Mouse (Mus musculus): ENCODE data around the gene Cdan1.

The Cdan1 gene

DNA sequence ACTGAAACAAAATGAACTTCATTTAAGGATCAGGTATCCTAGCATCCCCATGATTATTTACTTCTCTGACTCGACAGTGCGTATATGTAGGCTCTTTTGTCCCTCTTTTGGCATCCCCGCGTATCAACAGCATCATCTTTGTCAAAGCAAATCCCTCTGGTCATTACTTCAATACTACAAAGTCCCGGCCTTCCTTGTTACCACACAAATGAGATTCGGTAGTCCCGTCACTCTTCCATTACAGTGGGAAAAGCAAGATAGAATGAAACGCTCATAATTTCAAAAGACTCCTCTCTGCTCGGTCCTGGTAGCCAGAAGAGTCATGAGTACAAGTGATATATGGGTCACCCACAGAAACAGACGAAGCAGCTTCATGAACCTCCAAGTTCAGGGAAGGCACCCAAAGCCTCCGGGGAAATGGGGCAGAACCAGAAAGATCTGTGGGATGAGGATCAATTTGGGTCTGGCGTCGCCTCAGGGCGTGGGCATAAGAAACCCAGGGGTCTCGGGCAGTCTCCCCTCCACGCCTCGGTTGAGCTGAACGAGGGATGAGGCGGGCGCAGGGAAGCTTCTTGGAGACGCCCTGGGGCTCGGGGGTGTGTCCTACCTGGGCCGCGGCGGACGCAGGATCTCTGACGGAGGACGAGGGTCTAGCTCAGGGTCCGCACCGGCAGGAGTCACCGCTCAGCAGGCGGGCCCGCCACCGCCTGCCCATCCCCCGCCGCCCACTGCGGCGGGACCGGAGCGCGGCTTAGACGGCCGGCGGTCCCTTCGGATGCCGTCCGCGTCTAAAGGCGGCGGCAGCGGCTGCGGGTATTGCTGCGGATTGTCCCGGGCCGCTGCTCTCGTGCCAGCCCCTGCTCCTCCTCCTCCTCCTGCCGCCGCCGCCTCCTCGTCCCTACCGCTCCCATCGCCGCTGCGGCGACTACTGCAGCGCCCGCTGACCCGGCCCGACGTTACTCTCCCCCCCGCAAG lies at the start of gene Cdan1:
TSS of gene Cdan1 (minus strand) at position 680 of the 975 bp plus-strand sequence.
- no peak for DNase-seq (ENCODE audit: low read depth, low spot score)

DNA sequence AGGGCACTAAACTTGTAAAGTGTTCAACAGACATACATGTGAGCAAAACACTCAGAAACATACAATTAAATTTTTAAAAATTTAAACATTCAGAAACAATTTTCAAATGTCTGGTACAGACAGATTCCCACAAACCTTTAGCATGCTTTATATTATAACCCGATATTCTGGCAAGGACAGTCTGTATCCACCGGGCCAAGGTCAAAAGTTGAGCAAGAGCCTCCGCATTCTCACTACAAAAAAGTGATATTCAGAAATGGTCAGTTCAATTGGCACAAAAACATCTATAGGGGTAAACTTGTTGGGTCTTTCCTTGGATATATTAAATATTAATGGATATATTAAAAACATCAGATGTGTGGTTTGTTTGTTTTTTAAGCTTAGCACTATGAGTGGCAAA lies 46.4 kb upstream of the Cdan1 start:
- no peak for DNase-seq (ENCODE audit: low read depth, low spot score)

DNA sequence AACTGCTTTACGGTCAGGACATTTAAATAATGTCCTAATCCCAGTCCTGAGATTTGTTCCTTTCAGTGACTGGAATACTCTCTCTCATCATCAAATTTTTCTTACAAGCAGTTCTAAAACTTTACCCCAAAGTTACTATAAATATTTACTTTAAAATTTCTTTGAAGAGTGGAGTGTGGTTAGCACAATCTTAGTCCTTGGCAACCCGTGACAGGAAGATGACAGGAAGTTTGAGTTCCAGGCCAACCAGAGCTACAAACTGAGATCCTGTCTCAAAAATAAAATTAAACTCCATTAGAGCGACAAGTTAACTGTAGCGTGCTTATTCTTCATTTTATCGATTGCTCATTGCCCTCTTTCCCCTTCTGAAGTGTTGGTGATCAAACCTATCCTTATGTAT lies 37.7 kb upstream of the Cdan1 start:
- no peak for DNase-seq (ENCODE audit: low read depth, low spot score)

DNA sequence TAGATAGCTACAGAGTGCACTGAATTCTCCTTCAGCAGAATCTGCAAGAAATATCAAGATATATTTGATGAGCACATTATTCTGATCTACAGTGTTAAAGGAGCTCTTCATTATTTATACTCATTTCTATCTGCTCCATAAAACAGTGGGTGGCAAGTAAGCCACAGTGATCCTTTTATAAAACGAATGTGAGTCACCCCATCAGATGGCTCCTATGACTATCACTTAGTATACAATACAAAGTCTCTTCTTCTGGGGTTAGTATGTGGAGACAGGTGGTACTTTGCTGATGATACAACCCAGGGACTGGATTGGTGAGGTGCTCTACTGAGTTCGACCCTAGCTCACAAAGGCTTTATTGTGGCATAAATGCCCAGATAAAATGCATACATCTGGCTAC lies 23.3 kb upstream of the Cdan1 start:
- DNase-seq (ENCODE audit: low read depth, low spot score): no peak

DNA sequence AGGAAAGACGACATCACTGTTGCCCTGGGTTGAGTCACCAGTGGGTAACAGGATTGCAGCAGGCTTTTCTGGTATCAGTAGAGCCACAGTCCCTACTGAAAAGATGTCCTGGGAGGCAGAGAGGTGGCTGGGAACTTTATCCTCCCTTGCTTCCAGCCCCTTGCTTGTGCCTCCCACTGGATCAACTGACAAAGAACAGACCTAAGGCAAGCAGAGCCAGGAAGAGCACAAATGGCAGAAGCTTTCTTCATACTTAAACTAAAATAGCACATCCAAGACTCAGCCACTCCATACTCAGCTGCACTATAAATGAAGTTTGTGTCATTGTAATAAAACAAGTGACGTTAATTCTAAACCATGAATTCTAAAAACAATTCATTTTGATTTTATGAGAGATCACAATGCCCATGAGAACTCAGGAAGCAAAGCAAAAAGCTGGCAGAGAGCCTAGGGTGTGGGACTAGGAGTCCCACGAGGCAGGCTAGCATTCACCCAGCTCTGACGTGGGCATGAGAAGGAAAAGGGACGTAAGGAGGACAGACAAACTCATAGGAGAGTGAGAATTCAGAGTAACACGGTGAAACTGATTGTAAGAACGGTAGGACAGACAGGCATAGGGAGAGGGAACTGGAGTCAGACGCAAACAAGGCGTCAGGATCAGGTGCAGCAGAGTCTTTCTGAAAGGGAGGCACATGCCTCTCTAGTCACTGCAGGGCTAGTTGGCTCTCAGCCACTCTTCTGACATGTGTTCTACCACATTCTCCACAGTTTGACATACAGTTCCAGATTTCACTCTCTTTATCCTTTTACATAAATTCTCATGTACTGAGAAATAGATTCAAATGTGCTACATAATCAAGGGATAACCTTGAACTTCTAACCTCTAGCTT lies 21.8 kb upstream of the Cdan1 start:
- no peak for DNase-seq (ENCODE audit: low read depth, low spot score)

DNA sequence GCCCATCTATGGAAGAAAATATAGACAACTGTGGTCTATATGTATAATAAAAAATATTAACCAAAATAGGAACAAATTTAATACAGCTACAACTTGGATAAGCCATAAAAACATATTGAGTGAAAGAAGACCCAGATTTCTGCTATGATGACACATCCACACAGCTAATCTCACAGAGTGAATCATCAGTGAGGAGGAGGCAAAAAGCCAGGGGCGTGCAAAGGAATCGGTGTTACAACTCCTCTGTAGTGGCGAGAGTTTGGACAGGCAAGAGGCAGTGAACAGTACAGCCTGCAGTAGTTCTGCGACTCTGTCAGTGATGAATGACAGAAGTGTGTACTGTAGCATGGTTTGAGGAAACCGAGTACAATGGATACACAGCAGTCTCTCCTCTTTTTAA lies 17.4 kb upstream of the Cdan1 start:
- no peak for DNase-seq (ENCODE audit: low read depth, low spot score)

DNA sequence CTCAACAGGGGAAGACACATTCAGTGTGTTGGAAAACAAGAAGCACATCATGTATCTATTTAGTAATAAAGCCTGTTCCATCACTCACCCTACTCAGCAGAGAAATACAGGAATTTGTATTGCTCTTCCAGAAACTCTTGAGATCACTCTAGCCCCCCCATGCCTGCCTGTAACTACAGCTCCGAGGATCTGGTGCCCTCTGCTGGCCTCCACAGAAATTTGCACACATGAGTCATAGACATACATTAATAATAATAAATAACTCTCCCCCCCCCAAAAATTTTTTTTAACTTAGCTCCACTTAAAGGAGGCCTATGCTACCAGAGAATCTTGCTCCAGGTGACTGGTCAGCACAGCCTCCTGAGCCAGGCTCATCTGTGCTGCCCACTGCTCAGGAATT lies 16.6 kb upstream of the Cdan1 start:
- no peak for DNase-seq (ENCODE audit: low read depth, low spot score)

DNA sequence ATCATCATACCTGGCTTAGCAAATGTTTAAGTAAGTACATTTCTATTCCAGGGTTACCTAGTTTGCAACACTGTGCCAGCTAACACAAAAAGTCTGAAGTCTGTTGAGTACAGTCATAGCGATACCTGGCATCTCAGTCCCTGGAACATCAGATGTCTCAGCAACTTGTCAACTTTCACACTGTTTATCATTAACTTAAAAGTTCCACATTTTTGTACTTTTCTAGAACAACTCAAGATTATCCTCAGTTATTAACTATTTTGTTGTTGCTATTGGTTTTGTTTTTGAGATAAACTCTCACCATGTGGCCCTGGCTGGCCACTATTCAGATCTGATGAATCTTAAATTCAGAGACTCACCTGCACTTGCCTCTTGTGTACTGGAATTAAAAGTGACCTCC lies 13.5 kb upstream of the Cdan1 start:
- no peak for DNase-seq (ENCODE audit: low read depth, low spot score)

DNA sequence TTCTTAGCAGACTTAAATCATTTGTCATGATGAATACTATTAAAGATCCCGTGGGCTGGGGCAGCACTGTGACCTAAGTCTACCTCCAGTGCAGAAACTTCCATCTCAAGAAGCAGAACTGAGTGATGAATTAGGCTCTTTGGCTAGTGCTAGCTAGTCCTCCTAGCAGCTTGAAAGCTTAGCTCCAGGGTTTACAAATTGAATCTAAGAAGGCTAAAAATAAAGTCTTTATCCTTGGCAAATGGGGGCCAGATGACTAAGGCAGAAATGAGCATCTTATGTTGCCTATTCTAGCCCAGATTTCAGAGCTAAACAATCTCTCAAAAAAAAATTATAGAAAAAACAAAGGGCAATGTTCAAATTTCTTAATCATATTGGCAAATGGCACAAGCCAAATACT lies 10.8 kb upstream of the Cdan1 start:
- no peak for DNase-seq (ENCODE audit: low read depth, low spot score)

DNA sequence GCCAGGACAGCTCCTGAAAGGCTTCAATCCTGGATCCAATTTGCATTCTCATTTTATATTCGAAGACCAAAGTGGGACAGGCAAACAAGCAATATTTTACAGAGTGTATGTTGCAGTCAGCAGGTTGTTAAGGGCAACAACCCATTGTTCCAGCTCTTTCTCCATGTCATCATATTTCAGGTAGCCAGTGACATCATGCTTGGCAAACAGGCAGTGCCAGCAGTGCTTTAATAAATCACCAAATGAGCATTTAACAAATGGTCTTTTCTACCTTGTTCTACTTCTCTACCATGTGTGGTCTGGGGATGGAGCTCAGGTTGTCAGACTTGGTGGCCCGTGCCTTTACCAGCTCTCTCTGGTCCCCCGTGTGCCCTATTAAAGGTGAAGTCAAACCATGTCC lies 8.2 kb upstream of the Cdan1 start:
- DNase-seq (ENCODE audit: low read depth, low spot score): no peak

DNA sequence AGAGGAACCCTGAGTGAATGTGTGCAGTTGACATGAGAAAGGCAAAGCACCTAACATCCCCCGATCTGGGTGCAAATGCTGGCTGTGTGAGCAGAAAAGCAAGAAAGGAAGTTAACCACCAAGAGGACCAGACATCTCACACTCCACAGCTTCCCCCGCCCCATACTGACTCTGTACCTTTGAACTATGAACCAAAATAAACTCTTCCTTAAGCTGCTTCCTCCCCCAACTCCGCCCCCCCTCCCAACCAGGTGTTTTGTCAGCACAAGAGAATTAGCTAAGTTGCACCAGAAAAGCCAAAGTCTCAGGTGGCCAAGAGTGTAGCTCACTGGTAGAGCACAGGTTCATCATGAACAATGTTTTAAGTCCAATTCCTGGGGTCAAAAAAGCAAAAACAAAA lies 3.2 kb upstream of the Cdan1 start:
- no peak for DNase-seq (ENCODE audit: low read depth, low spot score)

DNA sequence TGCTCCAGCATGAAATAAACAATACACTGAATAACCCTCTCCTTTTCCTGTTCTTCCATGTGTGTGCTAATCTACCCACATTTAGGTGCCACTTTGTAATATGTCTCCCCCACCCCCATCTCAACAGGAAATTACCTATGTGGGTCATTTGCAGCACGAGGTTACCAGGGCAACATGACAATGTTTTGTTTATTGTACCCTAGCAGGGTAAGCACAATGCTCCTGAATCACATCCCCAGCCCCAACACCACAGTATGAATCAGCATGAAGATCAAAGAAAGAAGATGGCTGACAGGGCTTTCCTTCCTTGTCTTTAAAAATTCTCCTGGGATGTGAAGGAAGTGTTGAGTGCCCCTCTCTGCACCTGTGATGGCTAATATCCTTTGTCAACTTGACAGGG lies 2.7 kb upstream of the Cdan1 start:
- DNase-seq (ENCODE audit: low read depth, low spot score): no peak

DNA sequence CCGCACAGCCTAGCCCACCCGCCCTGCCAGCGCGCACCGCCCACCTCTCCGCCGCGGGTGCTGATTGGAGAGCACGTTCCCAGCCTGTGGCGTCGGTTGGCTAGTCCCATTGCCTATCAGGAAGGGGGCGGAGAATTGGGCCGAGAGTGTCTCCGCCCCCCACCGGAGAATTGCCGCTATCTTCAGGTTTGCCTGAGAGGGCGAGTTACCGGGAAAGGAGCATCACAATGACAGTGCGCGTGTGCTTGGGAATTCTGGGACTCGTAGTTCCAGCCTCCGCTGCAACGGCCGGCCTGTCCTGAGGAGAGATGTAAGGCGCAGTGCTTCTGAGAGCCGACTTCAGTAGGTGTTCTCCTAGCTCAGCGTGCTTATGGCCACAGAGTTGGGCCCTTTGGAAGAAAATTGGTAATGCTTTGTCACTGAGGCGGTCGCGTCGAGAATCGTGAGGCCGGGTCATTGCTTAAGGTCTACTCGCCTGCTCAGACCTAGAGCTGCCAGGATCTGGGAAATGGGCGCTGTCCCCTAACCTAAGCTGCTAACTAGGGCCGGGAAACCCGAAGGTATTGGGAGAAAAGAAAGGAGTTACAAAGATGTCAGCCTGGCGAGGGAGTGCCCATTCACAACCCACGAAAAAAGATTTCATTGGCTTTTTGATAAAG lies 625 bp upstream of the Cdan1 start, which contains the start of gene Ttbk2:
TSS of gene Ttbk2 (minus strand) at position 181 of the 659 bp plus-strand sequence.
- peak; percentile 96 for DNase-seq (ENCODE audit: low read depth, low spot score)

DNA sequence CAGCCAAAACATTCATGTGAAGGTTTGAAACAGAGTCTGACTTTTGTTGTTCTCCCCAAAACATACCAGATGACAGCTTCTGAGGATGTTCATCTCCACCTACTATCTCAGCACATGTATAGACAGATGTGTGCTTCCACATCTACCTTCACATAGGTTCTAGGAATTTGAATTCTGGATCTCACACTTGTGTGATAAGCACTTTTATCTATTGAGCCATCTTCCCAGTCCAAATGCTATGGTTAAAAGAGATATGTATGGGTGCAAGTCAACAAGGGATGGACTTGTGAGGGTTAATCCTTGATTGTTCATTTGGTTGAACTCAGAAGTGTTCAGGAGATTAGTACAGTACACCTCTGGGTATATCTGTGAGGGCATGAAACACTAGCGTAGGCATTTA lies 4.6 kb downstream of the Cdan1 start:
- DNase-seq (ENCODE audit: low read depth, low spot score): no peak

DNA sequence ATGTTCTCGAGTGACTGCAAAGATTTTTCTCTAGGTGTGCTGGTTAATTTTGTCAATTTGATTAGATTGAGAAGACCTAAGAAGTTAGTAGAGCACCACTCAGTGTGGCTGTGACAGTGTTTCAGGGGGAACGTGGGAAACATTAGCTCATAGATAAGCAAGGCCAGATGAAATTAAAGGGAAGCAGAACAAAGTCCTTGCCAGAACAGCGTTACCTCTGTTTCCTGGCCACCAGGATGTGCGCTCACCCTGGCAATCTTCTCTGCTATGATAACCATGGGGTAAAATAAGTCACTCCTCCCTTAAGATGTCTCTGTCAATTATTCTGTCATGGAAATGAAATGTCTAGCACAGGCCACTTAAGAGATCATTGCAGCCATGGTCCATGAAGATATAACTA lies 5.9 kb downstream of the Cdan1 start:
- no peak for DNase-seq (ENCODE audit: low read depth, low spot score)

DNA sequence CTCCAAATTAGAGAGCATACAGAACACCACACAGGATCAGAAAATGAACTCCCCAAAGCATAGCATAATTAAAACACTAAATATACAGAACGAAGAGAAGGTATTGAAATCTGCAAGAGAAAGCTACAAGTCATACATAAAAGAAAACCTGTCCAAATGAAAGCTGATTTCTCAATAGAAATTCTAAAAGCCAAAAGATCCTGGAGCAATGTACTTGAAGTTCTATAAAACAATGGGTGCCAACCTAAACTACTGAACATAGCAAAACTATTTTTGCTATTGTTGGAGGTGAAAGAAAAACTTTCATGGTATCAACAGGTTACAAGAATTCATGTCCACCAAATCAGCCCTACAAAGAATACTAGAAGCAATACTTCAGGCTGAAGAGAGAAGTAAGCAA lies 8.7 kb downstream of the Cdan1 start:
- no peak for DNase-seq (ENCODE audit: low read depth, low spot score)

DNA sequence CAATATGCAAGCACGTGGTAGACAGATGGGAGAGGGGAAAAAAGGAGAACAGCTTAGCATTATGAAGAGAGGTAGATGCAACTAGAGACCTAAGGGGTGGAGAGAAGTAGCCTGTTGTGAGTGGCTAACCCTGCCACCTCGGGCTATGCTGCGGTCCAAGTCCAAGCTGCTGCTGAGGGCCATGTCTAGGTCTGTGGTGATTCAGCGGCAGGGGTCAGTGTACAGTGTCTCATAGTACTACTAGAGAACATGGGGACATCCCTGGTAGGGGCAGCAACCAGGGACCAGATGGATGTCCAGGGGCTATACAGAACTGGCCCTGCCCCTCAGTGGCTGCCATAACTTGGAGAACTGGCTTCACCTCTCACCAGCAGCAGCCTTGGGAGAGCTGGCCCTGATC lies 14.8 kb downstream of the Cdan1 start:
- DNase-seq (ENCODE audit: low read depth, low spot score): no peak

DNA sequence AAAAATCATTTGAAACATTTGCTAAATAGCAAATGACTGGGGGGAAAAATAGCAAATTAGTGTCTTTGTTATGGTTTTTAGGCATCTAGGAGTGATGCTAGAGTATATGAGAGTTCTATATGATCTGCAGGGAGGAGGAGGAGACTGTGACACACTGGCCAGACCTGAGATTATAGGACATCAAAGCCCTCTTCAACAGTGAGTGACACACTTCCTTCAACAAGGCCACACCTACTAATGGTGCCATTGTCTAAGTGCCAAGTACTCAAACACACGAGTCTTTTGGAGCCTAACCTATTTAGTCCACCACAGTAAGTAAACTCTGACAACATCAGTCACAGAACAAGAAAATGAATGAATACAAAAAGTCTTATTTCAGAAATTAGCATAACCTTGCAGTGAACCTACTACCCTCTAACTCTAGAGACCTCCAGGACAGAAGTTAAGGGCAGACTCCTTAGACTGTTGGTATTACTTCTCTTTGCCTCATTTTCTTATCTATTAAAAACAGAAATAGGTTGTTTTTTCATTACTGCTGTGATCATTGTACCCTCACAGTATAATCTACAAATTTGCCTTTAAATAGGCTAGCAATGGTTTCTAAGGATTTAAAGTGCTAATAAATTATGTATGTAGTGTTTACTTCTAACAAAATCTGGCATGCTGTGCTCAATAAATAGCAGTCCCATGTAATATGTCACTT lies 22.8 kb downstream of the Cdan1 start:
- DNase-seq (ENCODE audit: low read depth, low spot score): no peak

DNA sequence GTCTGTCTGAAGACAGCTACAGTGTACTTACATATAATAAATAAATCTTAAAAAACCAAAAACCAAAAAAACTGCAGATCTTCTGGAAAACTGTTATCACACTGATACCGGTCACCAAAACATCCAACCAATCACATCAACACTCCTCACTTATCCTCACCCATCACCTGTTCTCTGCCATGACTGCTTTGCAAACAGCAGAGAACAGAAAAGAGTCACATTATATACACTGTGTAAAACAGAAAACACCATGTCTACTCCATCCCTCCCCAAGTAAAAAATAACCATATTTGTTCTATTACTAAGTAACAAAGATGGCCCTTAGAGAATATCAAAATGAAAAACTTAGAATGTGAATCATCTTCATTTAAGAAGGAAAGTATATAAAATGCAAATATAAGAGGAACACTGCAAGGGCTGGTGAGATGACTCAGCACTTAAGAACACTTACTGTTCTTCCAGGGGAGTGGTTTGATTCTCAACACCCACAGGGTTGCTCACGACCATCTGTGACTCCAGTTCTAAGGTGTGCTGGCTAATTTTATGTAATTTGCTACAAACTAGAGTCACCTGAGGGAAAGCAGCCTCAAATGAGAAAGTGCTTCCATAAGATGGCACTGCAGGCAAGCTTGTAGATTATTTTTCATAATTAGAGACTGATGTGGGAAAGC lies 79.5 kb downstream of the Cdan1 start:
- DNase-seq (ENCODE audit: low read depth, low spot score): no peak

DNA sequence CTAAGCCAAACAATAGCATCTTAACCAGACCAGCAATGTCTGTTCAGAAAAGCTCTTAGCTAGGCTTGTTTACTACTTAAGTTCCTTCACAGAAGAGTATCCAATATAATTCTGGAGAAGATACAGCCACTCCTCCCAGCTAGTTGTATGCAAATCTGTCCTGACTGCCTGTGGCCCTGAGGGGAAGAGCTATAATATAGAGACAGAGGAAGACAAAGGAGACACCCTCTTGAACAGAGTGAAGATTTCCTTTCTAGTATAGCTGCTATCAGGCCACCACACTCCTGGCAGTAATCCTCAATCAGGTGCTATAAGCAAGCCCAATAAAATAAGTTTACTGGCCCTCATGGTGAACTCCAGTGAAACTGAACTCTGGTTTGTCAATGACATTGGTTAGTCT lies 88.0 kb downstream of the Cdan1 start:
- DNase-seq (ENCODE audit: low read depth, low spot score): no peak

DNA sequence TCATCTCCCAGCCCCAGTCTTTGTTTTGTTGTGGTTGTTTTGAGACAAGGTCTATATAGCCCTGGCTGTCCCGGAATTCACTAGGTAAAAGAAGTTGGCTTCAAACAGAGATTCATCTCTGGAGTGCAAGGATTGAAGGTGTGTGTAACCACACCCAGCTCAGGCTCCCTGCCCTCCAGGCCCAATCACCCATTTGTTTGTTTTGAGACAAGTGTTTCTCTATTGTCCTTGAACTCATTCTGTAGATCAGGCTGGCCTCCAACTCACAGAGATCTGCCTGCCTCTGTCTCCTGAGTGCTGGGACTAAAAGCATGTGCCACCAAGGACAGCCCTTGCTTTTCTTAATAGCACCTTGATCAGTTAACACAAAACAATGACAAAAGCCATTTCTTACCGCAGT lies 101.9 kb downstream of the Cdan1 start:
- DNase-seq (ENCODE audit: low read depth, low spot score): no peak

Data from brain, embryonic 18.5 days (tissue).